Mouse (Mus musculus) stomach, embryonic 16.5 days (tissue): ENCODE data around the gene Car4. TPM values are rescaled to one million over a fixed set of nuclear protein-coding genes. Genes with fewer than 3 reads are reported as not detected.

Experiments
- ATAC-seq: fragments of 200-750 bp; cut with Nextera tagmentation; 2 replicates; pipeline ENCODE4 v1.8.0; 2017; ENCODE audit warnings: moderate number of reproducible peaks, moderate TSS enrichment; ENCODE audit not compliant: insufficient read depth, low FRiP score
- H3K27ac ChIP-seq: fragments of 300-500 bp; sonication (generic); 2 replicates; pipeline ENCODE4 v1.5.1; 2014; ENCODE audit warnings: low read length
- H3K27me3 ChIP-seq: fragments of 300-500 bp; sonication (generic); 2 replicates; pipeline ENCODE4 v1.6.1; 2014; ENCODE audit warnings: low read length, control low read depth, mixed read lengths; ENCODE audit not compliant: control insufficient read depth, insufficient read depth
- H3K36me3 ChIP-seq: fragments of 300-500 bp; sonication (generic); 2 replicates; pipeline ENCODE4 v1.6.1; 2014; ENCODE audit warnings: low read length; ENCODE audit not compliant: control insufficient read depth, insufficient read depth
- H3K4me1 ChIP-seq: fragments of 300-500 bp; sonication (generic); 2 replicates; pipeline ENCODE4 v1.6.1; 2014; ENCODE audit warnings: low read length, control low read depth, mixed read lengths; ENCODE audit not compliant: control insufficient read depth, insufficient read depth
- H3K4me2 ChIP-seq: fragments of 300-500 bp; sonication (generic); 2 replicates; pipeline ENCODE4 v1.6.1; 2014; ENCODE audit warnings: low read depth, low read length, mixed read lengths
- H3K4me3 ChIP-seq: fragments of 300-500 bp; sonication (generic); replicated peaks from 2 replicates; pipeline ENCODE4 v1.5.1; 2014; ENCODE audit warnings: mild to moderate bottlenecking, low read length
- H3K9ac ChIP-seq: fragments of 300-500 bp; sonication (generic); 2 replicates; pipeline ENCODE4 v1.6.1; 2014; ENCODE audit warnings: low read length
- H3K9me3 ChIP-seq: fragments of 300-500 bp; sonication (generic); replicated peaks from 2 replicates; pipeline ENCODE4 v1.6.1; 2016; ENCODE audit warnings: low read length, control low read depth; ENCODE audit not compliant: control insufficient read depth
- WGBS: fragments of 180-500 bp; shearing (Covaris S2); extraction: QIAGEN DNeasy Blood & Tissue Kit; methylation state at CpG from one replicate; pipeline ENCODE4 v1.1.7; 2014; 5-methylcytosine and 5-hydroxymethylcytosine counted together
- polyA plus RNA-seq: library from polyadenylated mRNA; unstranded; fragments of >200 nt; fragmentation: Nextera tagmentation; extraction: Ambion mirVana; gene quantifications from 2 replicates; pipeline ENCODE4 v1.2.1, GENCODE M21; 2015

The Car4 gene
- polyA plus RNA-seq, 1 experiment from 2014 or later: 0.35 TPM

DNA sequence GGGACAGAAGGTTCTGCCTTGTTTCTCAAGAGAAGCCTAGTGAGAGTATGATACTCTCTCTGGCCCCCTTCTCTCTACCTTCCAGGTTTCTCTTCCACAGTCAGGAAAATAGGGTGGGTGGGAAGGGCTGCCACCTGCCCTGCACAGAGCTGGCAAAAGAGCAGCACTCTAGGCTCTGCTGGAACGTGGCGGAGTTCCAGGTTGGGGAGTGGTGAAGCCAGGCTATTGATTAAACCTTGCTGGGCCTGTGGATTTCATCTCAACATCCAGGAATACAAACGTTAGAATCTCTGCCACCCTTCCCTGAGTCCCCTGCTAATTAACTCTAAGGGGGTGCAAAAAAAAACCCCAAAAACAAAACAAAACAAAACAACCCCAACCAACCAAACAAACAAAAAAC lies 9.1 kb upstream of the Car4 start:
- Histone ChIP-seq H3K4me3 (no peak overlapping the region), H3K27ac (no peak overlapping the region), H3K36me3 (no peaks in the 10 kb centered on the region), H3K27me3 (no peaks in the 10 kb centered on the region), H3K4me2 (no peak overlapping the region), H3K4me1 (no peaks in the 10 kb centered on the region), H3K9ac (no peak overlapping the region), H3K9me3 (no peaks in the 10 kb centered on the region)
- WGBS: 33% methylated on average over 3 of the region's 3 CpGs
- no peak for ATAC-seq

- no peak for ATAC-seq
- Histone ChIP-seq H3K9ac (no peak overlapping the region), H3K4me1 (peaks cover 3% of the 10 kb centered on the region), H3K4me3 (no peak overlapping the region), H3K27me3 (peaks cover 19% of the 10 kb centered on the region), H3K4me2 (no peak overlapping the region), H3K9me3 (no peaks in the 10 kb centered on the region), H3K36me3 (no peaks in the 10 kb centered on the region), H3K27ac (no peak overlapping the region)
- 38% methylated on average over 2 of the region's 2 CpGs for WGBS
Observed at GRCm38 (mm10) chr11:84952611-84953010, 5.0 kb upstream of the Car4 start.

DNA sequence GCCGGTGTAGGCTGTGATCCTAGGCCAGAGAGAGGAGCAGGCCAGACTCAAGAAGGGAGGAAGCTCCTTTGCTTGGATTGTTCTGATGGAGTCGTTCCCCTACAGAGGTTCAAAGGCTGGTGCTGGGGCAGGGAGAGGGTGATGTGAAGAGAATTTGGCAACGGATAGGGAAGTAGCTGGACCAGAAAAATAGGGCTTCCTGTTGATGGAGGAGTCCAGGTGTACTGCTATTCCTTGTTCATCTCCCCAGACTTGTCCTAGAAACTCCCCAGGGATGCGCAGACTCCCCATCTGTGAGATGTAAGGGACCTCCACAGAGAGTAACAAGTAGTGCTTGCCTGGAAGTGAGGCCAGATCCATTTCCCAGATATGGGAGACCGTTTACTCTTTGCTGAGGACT lies 1.2 kb upstream of the Car4 start:
- Histone ChIP-seq H3K9me3 (no peaks in the 10 kb centered on the region), H3K4me3 (no peak overlapping the region), H3K36me3 (no peaks in the 10 kb centered on the region), H3K9ac (no peak overlapping the region), H3K4me1 (peaks cover 9% of the 10 kb centered on the region), H3K27ac (no peak overlapping the region), H3K27me3 (peaks cover 38% of the 10 kb centered on the region), H3K4me2 (no peak overlapping the region)
- 29% methylated on average over 5 of the region's 5 CpGs for WGBS
- no peak for ATAC-seq

GRCm38 (mm10) chr11:84957171-84957570 lies 415 bp upstream of the Car4 start:
- WGBS: 5% methylated on average over 15 of the region's 15 CpGs
- no peak for ATAC-seq
- no peak overlapping the region for H3K27ac ChIP-seq
- H3K36me3 ChIP-seq: no peaks in the 10 kb centered on the region
- no peak overlapping the region for H3K9ac ChIP-seq
- peaks cover 38% of the 10 kb centered on the region for H3K27me3 ChIP-seq
- no peaks in the 10 kb centered on the region for H3K9me3 ChIP-seq
- peak overlapping the region; percentile 46 for H3K4me2 ChIP-seq
- peak overlapping the region; percentile 33 for H3K4me3 ChIP-seq
- peaks cover 9% of the 10 kb centered on the region for H3K4me1 ChIP-seq

DNA sequence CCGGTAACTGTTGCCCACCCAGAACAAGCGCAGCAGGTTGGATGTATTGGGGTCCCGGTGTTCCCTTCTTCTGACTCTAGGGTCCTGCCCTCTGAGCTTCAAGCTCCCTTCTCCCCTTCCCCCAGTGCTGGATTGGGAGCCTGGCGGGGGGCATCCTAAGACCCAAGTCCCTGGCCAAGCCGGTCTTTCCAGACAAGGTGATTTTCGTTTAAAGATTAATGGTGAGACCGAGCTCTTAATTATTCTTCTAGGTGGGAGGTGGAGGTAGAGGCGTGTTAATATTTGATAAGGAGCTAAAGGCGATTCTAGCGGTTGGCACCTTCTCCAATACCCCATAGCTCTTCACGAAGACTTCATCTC lies 665 bp downstream of the Car4 start:
- Histone ChIP-seq H3K4me2 (peak overlapping the region; percentile 46; the same call in 1 of the 2 replicates), H3K27me3 (peaks cover 38% of the 10 kb centered on the region), H3K4me3 (peak overlapping the region; percentile 33; the same call in 1 of the 2 replicates), H3K36me3 (no peaks in the 10 kb centered on the region), H3K27ac (no peak overlapping the region), H3K9me3 (no peaks in the 10 kb centered on the region), H3K4me1 (peaks cover 9% of the 10 kb centered on the region), H3K9ac (no peak overlapping the region)
- no peak for ATAC-seq
- 1% methylated on average over 11 of the region's 11 CpGs for WGBS

DNA sequence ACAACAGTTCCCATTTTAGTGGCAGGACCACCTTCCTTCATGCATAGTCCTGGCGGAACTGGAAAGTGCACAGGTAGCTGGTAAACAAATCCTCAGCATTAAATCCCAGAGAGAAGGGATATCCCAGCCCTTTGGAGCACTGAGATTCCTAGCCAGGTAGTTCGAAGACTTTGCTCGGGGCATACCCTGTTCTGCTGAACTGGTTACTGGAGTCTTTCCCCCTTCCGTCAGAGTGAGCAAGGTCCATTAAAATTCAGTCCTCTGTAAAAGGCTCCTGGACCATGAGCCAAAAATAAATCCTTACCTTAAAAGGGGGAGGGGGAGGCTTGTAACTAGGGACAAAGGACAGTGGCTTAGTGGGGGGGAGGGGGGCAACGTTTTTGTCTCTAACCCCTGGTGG lies 1.6 kb downstream of the Car4 start:
- H3K27me3 ChIP-seq: peaks cover 38% of the 10 kb centered on the region
- H3K9ac ChIP-seq: no peak overlapping the region
- 35% methylated on average over 5 of the region's 5 CpGs for WGBS
- H3K4me3 ChIP-seq: no peak overlapping the region
- ATAC-seq: no peak
- no peaks in the 10 kb centered on the region for H3K36me3 ChIP-seq
- H3K27ac ChIP-seq: no peak overlapping the region
- H3K4me1 ChIP-seq: peaks cover 9% of the 10 kb centered on the region
- no peaks in the 10 kb centered on the region for H3K9me3 ChIP-seq
- no peak overlapping the region for H3K4me2 ChIP-seq

DNA sequence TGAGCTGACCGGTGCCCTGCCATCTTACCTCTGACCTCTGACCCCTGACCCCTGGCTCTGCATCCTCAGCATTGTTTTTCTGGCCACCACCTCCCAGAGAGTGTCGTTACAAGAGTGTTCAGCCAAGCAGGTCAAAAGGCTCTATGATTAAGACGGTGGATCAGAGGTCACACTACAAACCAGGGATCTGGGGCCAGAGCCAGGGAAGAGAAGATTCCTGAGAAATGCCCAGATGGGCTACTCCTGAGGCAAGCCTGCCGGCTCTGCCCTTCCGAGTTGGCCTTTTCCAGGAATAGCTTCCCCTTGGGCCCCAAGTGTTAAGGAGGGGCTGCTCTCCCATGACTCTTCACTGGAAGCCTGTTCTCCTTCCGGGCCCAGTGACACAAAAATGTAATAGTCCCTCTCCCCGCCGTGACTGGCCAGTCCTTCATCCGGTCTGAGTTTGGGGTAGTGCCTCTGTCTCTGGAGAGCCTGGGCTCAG lies 2.2 kb downstream of the Car4 start:
- H3K4me3 ChIP-seq: no peak overlapping the region
- H3K9me3 ChIP-seq: no peaks in the 10 kb centered on the region
- H3K9ac ChIP-seq: no peak overlapping the region
- no peak overlapping the region for H3K4me2 ChIP-seq
- ATAC-seq: no peak
- peaks cover 9% of the 10 kb centered on the region for H3K4me1 ChIP-seq
- no peak overlapping the region for H3K27ac ChIP-seq
- H3K27me3 ChIP-seq: peaks cover 38% of the 10 kb centered on the region
- no peaks in the 10 kb centered on the region for H3K36me3 ChIP-seq
- 6% methylated on average over 9 of the region's 9 CpGs for WGBS

DNA sequence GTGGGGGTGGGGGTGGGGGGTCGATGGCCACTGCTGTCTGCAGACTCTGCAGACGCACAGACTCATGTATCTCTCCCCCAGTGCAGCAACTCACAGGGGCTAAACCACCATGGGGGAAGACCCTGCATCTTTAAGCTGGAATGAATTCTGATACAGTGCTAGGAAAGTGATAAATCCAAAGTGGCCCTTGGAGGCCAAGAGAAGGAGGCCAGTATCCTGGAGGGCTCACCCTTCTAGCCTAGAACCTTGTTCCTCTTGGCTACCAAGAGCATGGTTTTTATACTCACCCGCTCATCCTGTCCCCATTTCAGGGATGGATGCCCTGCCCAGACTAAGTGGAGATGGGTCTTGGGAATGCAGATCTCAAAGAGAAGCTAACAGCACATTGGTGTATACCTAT lies 2.7 kb downstream of the Car4 start:
- no peaks in the 10 kb centered on the region for H3K9me3 ChIP-seq
- WGBS: 41% methylated on average over 3 of the region's 3 CpGs
- H3K27me3 ChIP-seq: peaks cover 38% of the 10 kb centered on the region
- no peak overlapping the region for H3K27ac ChIP-seq
- no peak overlapping the region for H3K4me2 ChIP-seq
- no peak overlapping the region for H3K9ac ChIP-seq
- no peaks in the 10 kb centered on the region for H3K36me3 ChIP-seq
- peaks cover 9% of the 10 kb centered on the region for H3K4me1 ChIP-seq
- ATAC-seq: no peak
- no peak overlapping the region for H3K4me3 ChIP-seq

- no peaks in the 10 kb centered on the region for H3K9me3 ChIP-seq
- no peak overlapping the region for H3K4me3 ChIP-seq
- no peak overlapping the region for H3K9ac ChIP-seq
- H3K4me1 ChIP-seq: peaks cover 9% of the 10 kb centered on the region
- no peak overlapping the region for H3K4me2 ChIP-seq
- WGBS: 72% methylated on average over 6 of the region's 6 CpGs
- no peak overlapping the region for H3K27ac ChIP-seq
- ATAC-seq: no peak
- no peaks in the 10 kb centered on the region for H3K36me3 ChIP-seq
- H3K27me3 ChIP-seq: peaks cover 37% of the 10 kb centered on the region
Observed at GRCm38 (mm10) chr11:84960780-84961179, 3.2 kb downstream of the Car4 start.

- ATAC-seq: no peak
- WGBS: 92% methylated on average over 4 of the region's 4 CpGs
- Histone ChIP-seq H3K9ac (no peak overlapping the region), H3K27me3 (peaks cover 29% of the 10 kb centered on the region), H3K9me3 (no peaks in the 10 kb centered on the region), H3K27ac (no peak overlapping the region), H3K4me2 (no peak overlapping the region), H3K36me3 (no peaks in the 10 kb centered on the region), H3K4me1 (peaks cover 9% of the 10 kb centered on the region), H3K4me3 (no peak overlapping the region)
Observed at GRCm38 (mm10) chr11:84961571-84961970, 4.0 kb downstream of the Car4 start.
